Mouse (Mus musculus) testis, adult 2 months (tissue): Measurements from ENCODE around the gene Foxp4.

ENCODE experiments used
- CTCF ChIP-seq: fragments of 200-500 bp; IDR thresholded peaks from 2 replicates; pipeline ENCODE4 v1.5.1; 2012; ENCODE audit warnings: low read depth, mild to moderate bottlenecking, inconsistent platforms, low read length, moderate library complexity; ENCODE audit not compliant: control insufficient read depth, insufficient read depth, insufficient replicate concordance
- POLR2A ChIP-seq: fragments of 200-500 bp; IDR thresholded peaks from 2 replicates; pipeline ENCODE4 v1.6.1; 2012; ENCODE audit warnings: low read depth, mild to moderate bottlenecking, inconsistent platforms, low read length, moderate library complexity; ENCODE audit not compliant: control insufficient read depth

GRCm38 (mm10) chr17:47869874-47870273 lies 54.6 kb downstream of the Foxp4 start:
- TF ChIP-seq CTCF (no peak), POLR2A (no peak)
